Mouse (Mus musculus) G1E (cell line): ENCODE results near the gene Frg2f1.

Experiments used
- CTCF ChIP-seq: IDR thresholded peaks from 2 replicates; pipeline ENCODE4 v1.5.1; 2012; ENCODE audit warnings: low read depth, low read length, inconsistent platforms, mixed read lengths
- GATA1 ChIP-seq: IDR thresholded peaks from 2 replicates; pipeline ENCODE4 v1.6.1; 2012; ENCODE audit warnings: borderline replicate concordance, low read length, inconsistent platforms, mixed read lengths

DNA sequence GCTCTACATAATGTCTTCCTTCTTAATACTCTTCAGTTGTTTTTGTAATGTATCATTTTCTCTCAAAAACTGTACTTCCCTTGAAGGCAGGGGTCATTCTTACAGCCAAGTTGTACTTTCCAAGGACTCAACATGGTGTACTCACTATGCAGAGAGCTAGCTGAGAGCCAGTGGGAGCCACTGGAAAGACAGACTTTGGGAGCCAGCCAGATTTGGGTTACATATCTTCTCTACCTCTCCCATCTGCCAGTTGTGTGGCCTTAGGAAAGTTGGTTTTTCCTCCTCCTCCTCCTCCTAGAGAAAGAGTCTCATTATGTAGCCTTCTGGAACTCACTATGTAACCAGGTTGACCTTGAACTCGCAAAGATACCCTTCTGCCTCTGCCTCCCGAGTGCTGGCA is 14.9 kb downstream of the Frg2f1 start:
- TF ChIP-seq CTCF = no peak
- no peak for TF ChIP-seq GATA1
